Mouse (Mus musculus): ENCODE data around the gene Nt5c3. TPM values are rescaled to one million over a fixed set of nuclear protein-coding genes. Genes with fewer than 3 reads are reported as not detected.
A peak's percentile ranks its signal among the peaks of the same experiment; 100 is the strongest.
"Not testable (repeated sequence)": the region's sequence is repeated elsewhere in the genome, so short reads cannot be mapped to it uniquely, and the experiment has no call there.

Nt5c3 gene
- total RNA-seq, 2 experiments from 2014 or later = 50.9 to 51.7 TPM

DNA sequence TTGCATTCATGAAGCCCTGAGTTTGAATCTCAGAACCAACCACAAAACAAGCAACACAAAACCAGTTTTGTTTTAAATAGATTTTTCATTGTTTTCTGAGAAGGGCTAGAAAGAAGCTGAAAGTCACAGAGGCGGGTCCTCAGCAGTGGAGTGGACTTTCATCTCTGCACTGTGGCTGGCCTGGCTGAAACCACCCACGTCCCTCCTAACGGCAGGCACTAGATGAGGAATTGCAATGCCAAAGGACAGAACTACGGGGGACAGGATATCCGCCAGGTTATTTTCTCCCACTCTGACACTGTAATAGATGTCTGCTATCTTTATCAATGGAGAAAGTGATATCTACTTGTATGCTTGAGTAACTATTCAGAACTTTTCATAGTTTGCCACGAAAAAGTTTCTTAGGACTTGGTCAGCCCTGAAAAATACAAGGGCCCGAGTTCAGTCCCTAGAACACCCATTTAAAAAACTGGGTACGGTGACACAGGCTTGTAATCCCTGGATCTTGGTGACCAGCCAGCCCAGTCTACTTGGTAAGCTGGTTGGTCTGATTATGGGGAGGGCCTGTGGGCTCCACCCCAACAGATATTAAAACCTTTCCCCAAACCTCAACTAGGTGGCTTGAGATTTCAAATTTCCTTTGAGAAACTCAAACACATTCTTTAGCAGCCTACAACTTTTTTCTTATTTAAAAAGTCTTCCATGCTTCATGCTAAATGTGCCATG, 17.4 kb downstream of the Nt5c3 start:
- intact Hi-C loops (cut with DNase I) = no loop called here
- no peak for DNase-seq (ENCODE audit: low spot score in 2 of 2)

DNA sequence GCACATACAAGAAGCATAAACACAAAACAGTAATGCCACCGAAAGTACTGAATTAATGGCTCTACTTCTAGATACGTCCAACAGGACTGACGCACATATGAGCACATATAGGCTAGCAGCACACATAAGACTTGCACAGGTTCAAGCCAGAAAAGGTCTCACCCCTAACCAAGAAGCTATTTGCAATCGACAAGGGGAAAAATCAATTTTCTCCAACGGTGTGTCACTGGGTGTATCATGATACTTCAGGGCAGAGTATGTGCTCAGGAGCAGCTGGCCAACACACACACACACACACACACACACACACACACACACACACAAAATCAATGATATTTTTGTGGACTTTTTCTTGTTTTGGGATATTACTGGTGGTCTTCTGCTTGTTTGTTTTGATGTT, 18.2 kb downstream of the Nt5c3 start:
- intact Hi-C loops (cut with DNase I) = no loop called here

DNA sequence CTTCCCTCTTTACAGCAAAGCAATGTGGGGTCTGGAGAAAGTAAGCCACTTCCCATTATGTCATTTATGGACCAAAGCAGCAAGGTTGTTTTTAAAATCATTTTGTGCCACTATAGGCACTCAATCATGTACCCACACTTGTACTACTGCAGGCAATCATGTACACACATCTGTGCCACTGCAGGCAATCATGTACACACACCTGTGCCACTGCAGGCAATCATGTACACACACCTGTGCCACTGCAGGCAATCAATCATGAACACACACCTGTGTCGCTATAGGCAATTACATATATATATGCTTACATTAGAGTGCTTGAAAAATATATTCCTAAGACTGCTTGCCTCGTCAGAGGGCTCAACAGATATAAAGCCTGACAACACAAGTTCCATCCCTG, 18.8 kb downstream of the Nt5c3 start:
- DNase-seq (ENCODE audit: low spot score in 2 of 2) = no peak
- intact Hi-C loops (cut with DNase I) = no loop called here

More for the DNA sequence above, 18.2 kb downstream of the Nt5c3 start:
- DNase-seq (ENCODE audit: low spot score in 2 of 2) = no peak

DNA sequence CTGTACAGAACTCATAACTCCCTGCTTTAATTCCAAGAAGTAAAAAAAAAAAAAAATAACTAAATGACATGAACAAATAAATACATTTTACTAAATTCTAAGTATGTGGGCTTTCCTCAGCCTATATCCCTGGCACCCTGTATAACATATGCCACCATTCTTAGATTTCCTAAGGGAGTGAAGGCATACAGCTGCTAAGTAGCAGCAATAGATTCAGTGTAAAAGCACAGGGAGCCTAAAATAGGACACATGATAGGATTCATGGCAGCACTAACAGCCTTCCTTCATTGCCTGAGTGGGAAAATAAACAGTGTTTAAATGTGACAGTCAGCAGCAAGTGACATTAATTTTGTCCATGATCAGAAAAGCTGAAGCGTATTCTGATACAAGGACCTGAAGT, 19.4 kb downstream of the Nt5c3 start:
- intact Hi-C loops (cut with DNase I) = no loop called here
- peak in 1 of 2 experiments; percentile 65 for DNase-seq (ENCODE audit: low spot score in 2 of 2)

- DNase-seq (ENCODE audit: low spot score in 2 of 2) = no peak
- intact Hi-C loops (cut with DNase I) = no loop called here
These were observed 19.9 kb downstream of the Nt5c3 start for GRCm38 (mm10) chr6:56903831-56904230.

GRCm38 (mm10) chr6:56902606-56903520, 20.9 kb downstream of the Nt5c3 start:
- DNase-seq (ENCODE audit: low spot score in 2 of 2) = no peak
- intact Hi-C loops (cut with DNase I) = no loop called here

- intact Hi-C loops (cut with DNase I) = no loop called here
- peak in 1 of 2 experiments; percentile 65 for DNase-seq (ENCODE audit: low spot score in 2 of 2)
These were observed 21.8 kb downstream of the Nt5c3 start for GRCm38 (mm10) chr6:56901824-56902386.

DNA sequence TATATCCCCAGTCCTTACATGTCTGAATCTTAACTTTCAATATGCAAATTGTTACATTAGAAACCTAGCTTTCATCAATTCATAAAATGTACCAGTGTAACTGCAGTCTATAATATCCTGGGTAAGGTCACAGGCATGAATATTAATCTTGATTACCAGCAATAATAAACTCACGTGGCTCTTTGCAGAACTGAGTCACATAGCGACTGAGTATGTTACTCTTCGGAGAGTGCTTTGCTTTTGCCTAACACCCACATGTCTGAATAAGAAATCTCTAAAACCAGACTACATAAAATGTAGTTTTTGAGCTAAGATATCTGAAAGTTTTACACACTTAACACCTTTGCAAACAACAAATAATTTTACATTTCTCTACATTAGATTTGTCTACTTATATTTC, 22.4 kb downstream of the Nt5c3 start:
- intact Hi-C loops (cut with DNase I) = no loop called here
- DNase-seq (ENCODE audit: low spot score in 2 of 2) = no peak

DNA sequence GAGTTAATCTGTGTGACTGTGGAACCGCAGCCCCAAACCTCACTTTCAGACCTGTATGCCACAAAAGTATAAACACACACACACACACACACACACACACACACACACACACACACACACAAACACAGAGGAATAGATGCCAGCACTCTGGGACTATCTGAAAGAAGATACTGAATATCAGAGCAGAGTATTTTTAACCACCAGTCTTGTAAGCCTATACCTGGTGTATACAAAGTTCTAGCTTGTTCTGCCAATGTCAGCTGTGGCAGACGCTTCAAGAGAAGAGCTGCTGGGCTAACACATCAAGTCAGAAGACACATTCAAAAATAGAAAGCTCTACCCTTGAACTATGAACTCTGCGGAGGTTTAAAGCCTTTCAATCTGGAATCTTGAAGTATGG, 24.1 kb downstream of the Nt5c3 start:
- intact Hi-C loops (cut with DNase I) = no loop called here
- DNase-seq (ENCODE audit: low spot score in 2 of 2) = no peak

DNA sequence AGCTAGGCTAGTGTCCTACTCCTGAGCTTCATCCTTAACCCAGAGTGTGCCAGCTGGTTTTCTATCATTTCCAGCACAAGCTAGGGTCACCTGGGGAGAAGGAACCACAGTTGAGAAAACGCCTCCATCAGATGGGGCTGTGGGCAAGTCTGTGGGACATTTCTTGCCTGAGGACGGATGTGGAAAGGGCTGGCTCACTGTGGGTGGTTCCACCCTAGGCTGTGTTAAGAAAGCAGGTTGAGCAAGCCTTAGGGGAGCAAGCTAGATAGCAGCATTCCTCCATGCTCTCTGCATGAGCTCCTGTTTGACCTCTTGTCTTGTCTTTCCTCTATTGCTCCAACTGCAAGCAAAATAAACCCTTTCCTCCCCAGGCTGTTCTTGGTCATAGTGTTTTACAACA, 33.0 kb downstream of the Nt5c3 start:
- DNase-seq (ENCODE audit: low spot score in 2 of 2) = no peak
- intact Hi-C loops (cut with DNase I) = no loop called here

DNA sequence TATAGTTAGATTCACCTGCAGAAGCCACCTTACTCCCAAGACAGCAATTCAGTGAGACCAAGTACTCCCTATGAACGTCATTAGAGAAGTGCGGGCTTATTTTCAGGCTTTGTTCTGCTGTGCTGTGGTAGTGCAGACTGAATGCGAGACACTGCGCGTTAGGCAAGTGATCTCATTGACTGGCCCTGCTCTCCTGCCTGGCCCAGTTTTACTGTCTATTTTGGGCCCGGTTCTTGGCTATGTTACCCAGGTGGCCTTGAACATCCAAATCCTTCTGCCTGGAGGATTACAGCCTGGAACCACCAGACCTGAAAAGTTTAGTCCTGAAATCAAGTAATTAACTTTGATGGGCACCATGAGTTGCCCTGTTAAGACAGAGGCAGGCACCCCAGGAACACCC, 35.2 kb downstream of the Nt5c3 start:
- DNase-seq (ENCODE audit: low spot score in 2 of 2) = no peak
- intact Hi-C loops (cut with DNase I) = no loop called here

DNA sequence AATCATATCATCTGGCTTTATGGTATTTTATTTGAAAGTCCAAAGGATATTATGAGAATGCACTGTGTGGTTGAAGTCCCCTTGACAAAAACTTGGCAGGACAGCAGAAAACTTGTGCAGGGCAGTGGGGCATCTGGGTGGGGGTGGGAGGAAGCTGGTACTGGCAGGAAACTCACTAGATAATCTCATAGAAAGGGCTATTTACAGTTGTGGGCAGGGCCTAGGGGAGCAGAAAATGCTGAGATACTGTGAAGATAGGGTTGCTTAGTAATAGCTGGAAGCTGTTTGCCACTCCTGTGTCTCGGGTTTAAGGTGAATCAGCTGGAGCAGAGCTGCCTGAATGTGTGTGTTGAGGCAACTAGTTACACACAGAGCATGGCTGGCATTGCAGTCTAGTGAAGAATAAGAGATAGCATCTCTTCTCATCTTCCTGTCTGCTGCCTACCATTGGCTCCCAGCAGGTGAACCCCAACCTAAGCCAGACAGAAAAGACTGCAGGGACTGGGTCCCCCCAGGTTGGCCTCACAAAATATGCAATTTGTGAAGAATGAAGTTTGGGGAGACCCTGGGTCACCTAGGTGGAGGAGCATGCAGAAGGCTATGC, 44.3 kb downstream of the Nt5c3 start:
- DNase-seq (ENCODE audit: low spot score in 2 of 2) = no peak
- intact Hi-C loops (cut with DNase I) = no loop called here

GRCm38 (mm10) chr6:56877985-56878384, 45.7 kb downstream of the Nt5c3 start:
- DNase-seq (ENCODE audit: low spot score in 2 of 2) = no peak
- intact Hi-C loops (cut with DNase I) = no loop called here

DNA sequence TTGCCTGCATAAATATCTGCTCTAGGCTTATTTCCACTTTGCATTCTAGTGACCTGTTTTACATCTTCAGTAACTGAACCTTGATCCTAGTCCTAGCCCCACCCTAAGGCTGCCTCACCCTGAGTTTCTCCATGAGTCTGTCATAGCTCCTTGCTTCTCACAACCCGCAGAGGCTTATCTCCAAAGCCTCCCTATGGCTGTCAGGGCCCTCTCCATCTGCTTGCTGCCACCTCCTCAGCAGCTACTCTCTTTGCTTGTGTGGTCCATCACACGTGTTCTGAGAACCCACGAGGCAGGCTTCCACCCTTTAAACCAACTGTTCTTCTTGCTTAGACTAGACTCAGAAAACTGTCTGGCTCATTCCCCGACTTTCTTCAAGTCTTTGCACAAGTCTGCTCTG, 46.9 kb downstream of the Nt5c3 start:
- peak; percentile 26 to 84 for DNase-seq (ENCODE audit: low spot score in 2 of 2)
- intact Hi-C loops (cut with DNase I) = no loop called here

- intact Hi-C loops (cut with DNase I) = no loop called here
- DNase-seq (ENCODE audit: low spot score in 2 of 2) = no peak
These were observed 53.7 kb downstream of the Nt5c3 start for GRCm38 (mm10) chr6:56870027-56870426.

- intact Hi-C loops (cut with DNase I) = no loop called here
- DNase-seq (ENCODE audit: low spot score in 2 of 2) = no peak
These were observed 55.2 kb downstream of the Nt5c3 start for GRCm38 (mm10) chr6:56868565-56868964.

GRCm38 (mm10) chr6:56866899-56867298, 56.8 kb downstream of the Nt5c3 start:
- intact Hi-C loops (cut with DNase I); DNase-seq (ENCODE audit: low spot score in 2 of 2): not testable (repeated sequence)

- intact Hi-C loops (cut with DNase I) = no loop called here
- DNase-seq (ENCODE audit: low spot score in 2 of 2) = no peak
These were observed 63.4 kb downstream of the Nt5c3 start for GRCm38 (mm10) chr6:56860205-56860848.

DNA sequence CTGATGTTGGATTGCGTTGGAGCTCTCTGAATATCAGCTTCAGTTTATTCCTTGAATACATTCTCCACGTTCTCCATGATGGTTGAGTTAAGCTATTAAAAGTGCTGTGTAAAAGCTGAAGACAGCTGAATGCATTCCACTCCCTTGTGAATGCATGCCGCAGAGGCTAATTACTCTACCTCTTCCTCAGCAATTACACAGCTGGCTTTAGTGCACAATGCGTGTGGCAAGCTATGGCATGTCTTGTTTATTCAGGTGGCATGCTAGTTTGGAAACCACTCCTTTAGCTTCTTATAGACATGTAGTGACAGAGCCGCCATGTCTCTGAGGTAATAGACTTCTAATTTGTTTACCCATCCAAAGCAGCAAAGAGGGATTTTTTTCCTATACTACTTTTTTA, 67.0 kb downstream of the Nt5c3 start:
- DNase-seq (ENCODE audit: low spot score in 2 of 2) = no peak
- intact Hi-C loops (cut with DNase I) = no loop called here

GRCm38 (mm10) chr6:56854803-56855202, 68.9 kb downstream of the Nt5c3 start:
- intact Hi-C loops (cut with DNase I) = no loop called here
- no peak for DNase-seq (ENCODE audit: low spot score in 2 of 2)
